Mouse (Mus musculus) CH12.LX (cell line): ENCODE results near the gene Wee1.

Experiments
- EP300 ChIP-seq: IDR thresholded peaks from 2 replicates; pipeline ENCODE4 v1.6.1; 2011; ENCODE audit warnings: low read length, improper control_type of control experiment
- GABPA ChIP-seq: IDR thresholded peaks from 2 replicates; pipeline ENCODE4 v1.6.1; 2012; ENCODE audit warnings: low read depth, low read length, improper control_type of control experiment, inconsistent platforms; ENCODE audit not compliant: insufficient replicate concordance

DNA sequence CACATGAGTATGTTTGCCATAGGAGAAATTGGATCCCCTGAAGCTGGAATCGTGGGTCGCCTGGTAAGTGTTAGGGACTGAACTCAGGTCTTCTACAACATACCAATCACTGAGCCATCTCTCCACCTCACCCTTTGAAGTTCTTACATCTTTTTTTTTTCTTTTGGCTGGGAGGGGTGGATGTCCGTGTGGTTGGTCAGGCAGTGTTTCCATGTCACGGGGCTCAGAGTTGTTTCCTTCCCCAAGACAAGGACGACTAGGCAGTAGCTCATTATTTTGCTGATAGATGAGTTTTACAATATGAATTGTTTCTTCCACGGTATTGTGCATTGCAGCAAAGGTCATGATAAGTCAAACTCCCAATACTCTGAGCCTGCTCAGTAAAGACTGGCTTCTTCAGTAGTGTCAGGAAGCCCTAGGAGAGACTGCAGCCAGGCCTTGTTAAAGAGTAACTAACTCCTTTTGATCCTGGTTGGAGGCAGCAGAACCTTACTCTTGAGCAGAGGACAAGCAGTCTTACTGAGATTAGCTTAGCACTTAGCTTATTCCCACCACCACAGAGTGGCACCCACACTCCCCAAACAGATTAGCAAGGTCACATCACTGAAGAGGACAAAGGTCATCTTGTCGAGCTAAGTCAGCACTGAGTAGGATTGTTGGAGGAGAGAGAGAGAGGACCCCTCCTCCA, 24.6 kb upstream of the Wee1 start:
- no peak for TF ChIP-seq EP300
- TF ChIP-seq GABPA: no peak
